Mouse (Mus musculus) urinary bladder, adult 18-20 months (tissue): ENCODE data around the gene Etl4.

Source experiments
- DNase-seq, 2 experiments: peaks; one replicate each; pipeline ENCODE4 v3.0.0; 2022; ENCODE audit warnings: low spot score in 2 of 2, mixed read lengths in 2 of 2

Etl4 gene

DNA sequence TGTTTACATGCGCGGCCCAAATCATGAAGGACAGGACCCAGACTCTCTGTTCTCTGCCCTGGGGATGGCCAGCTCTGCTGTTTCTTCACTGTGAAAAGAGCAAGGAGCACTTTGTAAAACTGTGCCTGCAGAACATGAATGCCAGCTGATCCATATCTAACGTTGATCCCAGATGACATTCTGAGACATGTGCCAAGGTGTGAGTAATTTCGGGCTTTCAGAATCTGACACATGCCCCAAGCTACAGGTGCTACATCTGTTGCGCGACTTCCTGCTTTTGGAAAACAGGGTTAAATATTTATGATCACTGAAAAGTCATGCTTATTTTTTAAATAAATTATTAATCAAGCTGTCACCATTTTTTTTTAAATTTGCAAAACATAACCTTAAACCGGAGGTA is 801.0 kb downstream of the Etl4 start:
- DNase-seq = no peak

DNA sequence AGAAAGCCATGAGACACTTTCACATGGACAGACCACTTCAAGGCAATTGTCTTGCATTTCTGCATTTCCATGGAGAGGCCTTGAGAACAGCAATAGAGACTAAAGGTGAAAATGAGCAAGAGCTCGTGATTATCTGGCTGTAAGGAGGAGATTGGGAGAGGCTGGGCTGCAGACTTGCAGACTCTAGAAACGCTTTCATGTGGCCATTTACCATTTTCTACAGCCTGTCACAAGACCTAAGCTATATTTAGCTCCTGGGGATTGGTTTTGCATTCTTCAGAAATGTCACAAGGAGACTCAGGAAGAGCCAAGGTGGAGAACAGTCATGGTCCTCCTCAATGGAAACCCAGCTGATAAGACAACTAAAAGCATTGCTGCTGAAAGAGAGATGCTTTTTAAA is 801.4 kb downstream of the Etl4 start:
- DNase-seq = no peak

DNA sequence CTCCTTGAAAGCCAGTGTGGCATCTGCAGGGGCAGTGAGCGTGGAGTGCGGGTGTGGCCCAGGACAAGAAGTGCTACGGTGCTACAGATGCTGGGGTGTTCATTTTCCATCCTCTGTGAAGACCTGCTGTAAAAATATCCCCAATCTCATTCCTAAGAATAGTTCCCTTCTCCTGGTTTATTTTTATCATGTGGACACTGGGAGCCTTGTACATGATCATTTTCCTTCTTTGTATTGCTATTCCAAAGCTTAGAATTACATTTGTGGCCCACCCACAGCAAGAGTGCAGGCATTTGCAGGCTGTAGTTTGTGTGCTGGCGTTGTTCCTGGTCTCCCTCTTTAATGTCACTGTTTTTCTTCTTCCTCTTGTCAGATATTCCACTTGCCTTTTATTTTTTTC is 809.5 kb downstream of the Etl4 start:
- DNase-seq = no peak

DNA sequence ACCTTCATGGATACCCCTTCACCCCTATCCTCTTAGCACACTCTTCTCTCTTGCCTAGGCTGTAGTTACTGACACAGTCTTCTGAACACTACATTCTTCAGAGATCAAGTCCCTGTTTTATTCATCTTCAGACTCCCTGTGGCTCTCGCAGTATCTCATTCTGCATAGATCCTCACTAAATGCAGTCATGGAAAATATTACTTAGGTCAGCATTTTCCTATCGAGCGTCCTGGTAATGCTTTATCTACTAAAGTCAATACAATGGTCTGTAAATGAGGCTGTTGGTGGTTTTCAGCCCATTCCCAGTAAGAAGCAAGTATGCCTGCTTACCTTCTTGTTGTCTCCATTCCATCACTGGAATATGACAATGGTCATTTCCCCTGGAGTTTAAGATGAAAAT is 811.5 kb downstream of the Etl4 start:
- DNase-seq = no peak

DNA sequence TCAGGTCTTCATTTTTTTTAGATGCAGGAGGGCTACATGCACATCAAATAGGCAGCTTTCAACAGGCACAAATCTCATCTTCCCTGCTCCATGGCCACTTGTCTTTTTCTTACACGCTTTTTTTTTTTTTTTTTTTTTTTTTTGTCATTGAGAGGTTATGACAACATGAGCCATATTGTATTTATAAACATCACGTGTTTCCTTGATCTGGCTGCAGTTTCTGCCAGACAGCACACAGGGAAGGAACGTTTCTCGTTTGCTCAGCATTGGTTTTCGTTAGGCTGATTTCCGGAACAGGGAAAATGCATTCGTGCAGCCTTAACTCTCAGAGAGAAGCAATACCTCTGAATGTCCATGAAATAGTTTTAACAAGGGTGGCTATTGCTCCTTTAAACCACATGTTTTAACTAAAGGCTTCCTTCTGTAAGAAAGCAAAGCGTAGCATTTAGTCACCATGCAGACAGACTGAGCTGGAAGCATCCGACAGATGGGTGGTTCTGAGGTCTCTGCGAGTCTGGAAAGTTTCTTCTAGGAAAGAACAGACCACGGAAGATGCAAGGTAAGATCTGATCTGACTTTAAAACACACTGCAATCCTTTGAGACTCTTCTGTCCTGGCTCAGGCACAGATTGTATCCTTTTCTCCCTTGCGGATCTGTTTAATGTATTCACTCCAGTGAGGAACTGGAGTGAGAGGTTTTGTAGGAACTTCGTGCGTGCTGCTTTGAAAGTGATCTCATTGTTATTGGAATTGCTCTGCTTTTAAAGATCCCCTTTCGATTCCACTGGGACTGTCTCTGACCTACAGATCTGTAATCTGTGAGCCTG is 812.8 kb downstream of the Etl4 start:
- DNase-seq = no peak

DNA sequence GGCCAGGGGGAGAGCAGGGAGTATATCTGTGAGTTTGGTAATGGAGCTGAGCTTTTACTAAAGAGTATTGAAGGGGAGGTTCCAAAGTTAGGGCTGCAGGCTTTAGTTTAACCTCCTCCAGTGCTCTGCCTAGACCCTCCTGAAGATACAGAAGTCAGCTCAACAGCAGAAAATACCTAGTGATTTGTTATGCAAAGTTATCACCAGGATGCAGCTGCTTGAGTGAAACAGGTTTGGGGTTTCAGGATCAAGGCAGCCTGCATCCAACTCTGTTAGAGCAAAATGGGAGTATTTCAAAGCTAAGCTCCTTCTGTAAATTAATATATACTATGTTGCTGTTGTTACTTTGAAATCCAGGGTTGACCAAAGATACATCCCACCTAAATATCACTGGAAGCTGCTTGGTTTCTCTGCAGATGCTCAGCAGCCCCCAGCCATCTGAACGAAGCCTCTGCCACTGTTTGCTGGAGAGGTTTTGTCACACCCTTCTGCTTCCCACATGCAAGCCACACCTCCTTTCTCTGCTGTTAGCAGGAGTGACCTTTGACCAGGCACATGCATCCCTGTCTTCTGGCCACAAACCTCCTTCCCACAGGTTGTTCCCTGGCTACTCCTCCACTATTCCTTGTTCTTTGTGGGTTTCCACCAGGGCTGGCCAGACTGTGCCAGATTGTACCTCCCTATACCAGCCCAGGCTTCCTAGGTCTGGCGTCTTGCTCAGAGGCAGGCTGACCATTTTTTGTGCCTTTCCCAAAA is 814.6 kb downstream of the Etl4 start:
- DNase-seq = no peak

DNA sequence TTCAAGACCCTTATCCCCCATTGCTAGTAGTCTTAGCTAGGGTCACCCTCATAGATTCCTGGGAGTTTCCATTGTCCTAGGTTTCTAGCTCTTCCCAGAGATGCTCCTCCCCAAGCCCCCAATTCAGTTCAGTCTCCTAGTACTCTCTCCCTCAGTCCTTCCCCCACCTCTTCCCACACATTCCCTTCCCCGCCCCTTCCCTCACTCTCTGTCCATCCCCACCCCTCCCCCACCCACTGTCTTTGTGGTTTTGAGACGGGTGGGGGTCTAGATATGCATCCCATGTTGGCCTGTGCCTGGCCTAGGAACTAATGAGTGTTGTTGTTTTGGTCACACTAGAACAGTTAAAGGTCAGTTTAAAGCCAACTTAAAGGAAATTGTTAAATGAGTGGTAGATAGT is 817.4 kb downstream of the Etl4 start:
- DNase-seq = no peak

DNA sequence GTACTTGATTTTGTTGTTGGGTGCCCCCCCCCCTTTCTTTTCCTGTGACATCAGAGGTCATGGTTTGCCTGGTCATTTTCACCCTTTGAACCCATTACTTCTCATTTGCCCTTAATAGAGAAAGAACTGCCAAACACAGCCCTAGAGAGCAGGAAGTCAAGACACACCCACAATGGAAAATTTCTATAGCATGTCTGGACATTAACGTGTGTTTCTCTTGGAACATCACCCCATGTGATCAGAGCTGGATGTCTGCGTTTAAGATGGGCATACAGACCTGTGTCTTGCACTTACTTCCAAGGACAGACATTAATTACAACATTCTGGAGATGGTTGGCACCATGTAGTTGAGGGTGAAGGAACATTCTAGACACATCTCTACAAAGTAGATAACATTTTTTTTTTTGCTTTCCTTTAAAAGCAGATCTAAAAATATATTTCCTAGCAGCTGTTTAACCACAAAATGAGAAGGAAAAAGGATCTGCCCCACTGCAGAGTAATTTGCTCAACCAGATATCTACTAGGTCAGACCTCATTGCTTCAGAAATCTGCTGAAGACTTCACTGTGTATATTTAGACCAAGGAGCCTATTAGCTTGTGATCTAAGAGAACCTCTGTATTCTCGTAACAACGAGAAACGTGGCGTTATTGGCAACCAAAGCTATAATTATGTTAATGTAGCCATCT is 818.3 kb downstream of the Etl4 start:
- no peak for DNase-seq

DNA sequence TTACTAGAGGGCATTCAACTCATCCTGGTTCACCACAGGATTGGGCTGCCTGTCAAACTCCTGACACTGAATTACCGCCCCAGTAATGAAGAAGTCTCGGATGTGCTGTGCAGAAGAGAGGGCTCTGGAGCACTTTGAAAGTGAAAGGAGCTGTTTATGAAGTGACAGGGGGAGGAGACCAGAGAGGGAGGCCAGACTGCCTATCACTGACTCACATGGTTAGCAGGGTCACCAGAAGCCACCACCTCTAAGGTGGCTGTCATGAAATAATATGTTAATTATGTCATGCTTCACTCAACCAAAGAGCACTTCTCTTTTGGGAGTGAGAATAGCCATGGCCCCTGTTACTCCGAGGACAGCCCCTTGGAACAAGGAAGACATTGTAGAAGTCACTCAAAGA is 825.9 kb downstream of the Etl4 start:
- DNase-seq = no peak

DNA sequence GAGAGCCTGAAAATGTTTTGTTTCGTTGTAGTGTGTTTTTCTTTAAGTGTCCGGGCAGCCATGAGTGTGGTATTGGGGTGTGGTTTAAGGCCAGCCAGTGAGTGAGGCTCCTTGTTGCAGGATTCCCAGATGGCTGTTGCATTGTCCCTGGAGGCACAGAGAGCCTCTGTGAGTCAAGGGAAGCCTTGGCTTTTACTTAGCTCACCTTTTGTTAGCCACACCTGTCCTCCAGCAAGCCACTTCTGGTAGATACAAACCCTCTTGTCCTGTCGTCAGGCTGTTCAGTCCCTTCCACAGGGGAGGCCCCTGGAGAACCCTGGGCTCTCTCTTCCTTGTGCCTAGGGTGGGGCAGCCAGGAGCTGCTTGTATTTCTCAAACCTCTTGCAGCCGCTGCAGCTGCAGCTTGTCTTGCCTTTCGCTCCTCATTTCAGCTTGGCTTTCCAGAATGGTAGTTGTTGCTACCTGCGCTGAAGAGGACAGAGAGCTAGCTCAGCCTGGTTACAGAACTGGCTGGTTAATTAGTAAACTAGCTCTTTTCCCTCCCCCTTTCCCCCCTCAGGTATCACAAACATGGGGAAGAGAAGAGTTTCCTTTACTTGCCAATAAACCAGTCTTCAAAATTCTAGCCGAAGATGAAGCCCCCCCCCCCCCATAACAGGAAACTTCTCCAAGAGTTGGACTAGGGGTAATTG is 826.9 kb downstream of the Etl4 start:
- DNase-seq = no peak

DNA sequence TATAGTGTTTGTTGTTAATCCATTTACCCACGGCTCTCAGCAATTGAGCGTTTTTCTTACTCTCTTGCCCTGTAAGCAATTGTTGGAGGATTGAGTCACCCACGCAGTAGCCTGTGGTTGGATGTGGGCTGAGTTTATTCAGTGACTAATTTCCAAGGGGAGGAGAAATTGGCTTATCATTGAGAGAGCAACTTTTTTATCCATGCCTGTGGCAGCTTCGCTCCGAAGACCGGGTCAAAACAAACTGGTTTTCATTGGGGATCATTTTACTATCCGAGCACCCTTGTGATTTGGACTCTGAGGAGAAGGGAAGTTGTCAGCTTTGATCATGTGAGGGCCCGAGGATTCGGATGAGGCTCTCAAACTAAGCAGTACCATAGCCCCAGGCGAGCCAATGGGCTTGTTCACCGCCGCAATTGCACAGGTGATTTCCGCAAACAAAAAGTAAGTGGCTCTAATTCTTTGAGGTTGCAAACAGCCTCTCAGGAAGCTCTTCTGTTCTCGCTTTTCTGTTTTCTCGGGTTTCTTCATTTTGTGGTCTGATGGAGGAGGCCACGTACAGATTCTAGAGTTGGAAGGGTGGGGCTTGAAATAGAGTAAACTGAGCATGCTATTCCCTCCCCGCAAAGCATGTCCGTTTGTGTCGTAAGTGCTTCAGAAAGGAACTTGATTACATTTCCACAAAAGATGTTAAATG is 827.7 kb downstream of the Etl4 start:
- DNase-seq = peak; percentile 42 to 56

DNA sequence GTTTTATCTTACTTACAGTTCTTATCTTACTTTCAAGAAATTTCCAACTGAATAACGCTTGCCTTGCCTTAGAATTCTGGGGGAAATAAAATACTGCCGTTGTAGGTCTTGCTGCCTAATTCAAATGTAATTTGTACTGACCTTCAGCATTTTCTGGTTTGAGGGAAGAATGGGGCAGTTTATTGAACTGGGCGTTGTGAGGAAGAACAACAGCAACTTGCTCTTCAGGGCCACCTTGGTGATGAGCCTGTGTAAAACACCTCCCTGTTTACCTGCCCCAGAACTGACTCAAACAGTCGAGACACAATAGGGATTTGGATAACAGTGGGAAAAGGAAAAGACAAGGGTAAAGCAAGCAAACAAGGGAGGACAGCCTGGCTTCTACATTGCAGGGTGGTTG is 828.3 kb downstream of the Etl4 start:
- no peak for DNase-seq

DNA sequence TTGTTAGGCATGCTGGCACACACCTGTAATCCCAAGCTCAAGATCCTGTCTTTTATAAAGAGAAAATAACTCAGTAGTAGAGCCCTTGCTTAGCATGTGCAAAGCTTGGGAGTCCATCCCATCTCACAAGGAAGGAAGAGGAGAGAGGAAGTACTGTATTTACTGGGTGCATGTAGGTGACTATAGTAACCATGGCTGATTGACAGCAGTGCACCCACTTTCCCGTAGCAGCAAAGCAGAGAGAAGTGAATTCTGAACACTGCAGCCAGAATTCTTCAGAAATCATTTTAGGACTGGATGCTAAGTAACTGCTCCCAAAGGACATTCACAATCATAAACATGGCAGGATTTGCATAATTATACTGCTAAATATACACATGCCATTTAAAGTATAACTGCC is 838.1 kb downstream of the Etl4 start:
- no peak for DNase-seq

DNA sequence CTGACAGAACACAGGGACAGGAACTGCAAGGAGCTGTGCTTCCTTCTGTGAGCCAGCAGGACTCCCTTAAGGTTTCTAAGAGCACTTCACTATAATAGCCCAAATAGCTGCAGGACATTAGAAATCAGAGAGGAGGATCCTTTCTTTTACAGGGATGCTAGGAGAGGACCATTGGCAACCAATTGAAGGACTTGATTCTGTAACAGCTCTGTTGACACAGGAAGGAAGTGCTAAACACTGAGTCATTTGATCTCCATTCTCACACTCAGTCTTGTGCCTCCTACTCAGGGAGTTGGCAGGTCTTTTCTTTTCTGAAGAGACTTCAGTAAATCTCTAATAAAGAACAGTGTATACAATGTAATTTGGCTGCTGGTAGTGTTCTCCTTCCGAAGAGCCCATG is 838.9 kb downstream of the Etl4 start:
- DNase-seq = no peak

DNA sequence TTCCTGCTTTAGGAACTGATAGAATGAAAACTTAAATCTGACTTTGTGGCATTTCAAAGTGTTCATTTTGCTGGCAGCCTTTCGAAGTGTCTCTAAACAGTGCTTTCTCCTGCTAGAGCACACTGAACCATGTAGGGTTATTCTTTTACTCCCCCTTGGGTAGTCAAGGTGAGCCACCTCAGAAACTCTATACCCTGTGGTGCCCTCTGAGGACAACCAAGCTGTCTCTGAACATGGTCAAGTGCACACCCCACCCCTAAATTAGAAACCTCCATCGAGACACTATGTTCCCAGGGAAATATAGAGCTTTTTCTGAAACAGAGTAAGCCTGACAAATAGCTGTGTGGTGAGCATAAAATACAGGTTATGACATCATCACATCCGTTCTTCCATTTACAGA is 840.1 kb downstream of the Etl4 start:
- no peak for DNase-seq

DNA sequence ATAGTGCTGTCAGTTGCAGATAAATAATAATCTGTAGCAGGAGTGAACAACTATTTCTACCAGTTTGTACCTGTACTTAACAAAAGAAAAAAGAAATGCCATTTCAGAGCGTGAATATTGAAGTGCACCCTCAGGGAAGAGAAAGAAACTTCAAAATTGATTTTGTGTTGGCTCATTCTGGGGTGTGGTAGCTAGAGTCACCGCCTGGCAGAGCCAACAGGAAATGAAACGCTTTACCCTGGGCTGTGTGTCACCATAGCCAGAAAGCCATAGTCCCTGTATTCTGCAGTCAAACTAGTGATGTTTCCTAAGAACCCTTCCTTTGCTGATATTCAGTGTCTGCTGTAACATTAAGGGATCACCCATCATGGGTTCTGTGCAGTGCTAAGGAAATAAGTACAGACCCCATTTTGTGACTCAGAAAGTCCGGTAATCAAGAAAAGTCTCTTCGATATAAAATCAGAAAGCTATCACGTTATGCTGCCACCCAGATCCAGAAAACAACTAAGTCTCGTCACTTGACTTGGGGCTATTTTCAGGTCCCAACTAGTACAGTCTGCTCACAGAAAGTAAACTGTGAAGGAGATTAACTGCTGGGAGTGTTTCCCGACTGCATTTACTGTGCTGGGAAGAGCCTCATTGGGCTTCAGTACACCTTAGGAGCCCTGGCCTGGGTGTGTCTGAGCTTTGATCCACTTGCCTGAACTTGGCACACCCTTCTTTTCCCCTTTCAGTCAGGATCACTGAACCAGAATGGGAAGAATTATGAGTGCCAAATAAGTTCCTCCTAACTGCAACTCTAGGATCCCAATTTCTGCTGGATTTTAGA is 843.9 kb downstream of the Etl4 start:
- DNase-seq = peak in 1 of 2 experiments; percentile 18

DNA sequence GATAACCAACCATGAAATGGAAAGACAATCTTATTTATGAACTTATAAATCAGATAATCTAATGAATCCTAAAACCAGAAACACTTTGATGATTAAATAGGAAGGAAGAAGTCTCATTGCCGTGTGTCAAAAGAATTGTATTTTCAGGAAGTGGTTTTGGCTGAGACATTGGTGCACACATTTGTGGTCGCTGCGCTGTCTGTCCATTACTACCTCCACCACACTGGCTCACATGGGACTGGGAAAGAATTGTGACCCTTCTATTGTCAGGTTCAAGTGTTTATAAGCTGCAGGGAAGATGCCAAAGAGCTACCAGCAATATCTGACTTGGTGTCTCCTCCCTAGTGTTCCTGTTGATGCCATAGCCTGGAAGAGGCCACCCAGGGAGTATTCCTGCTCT is 847.4 kb downstream of the Etl4 start:
- DNase-seq = no peak

DNA sequence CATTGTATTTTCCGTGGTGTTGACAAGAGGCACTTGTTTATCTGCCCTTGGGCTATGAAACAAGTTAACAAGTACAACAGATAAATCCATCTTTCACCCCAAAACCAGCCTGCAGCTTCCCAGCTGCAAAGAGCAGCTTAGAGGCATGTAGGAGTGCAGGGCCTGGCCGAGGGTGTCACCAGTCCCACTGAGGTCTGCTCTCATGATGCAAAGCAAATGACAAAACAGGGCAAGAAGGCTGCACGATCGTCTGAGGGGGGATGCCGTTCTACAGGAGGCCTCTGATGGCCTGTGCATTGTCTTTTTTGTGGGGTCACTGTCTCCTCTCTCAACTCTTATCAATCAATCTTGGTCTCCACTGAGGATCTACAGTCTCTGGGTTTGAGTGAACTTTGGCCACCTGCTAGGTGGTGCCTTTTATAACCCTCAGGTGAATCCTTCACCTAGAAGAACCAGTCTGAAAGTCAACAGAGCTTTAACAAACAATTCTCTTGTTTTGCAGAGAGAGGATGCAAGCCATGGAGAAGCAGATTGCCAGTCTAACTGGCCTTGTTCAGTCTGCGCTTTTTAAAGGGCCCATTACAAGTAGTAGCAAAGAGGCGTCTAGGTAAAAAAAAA is 849.6 kb downstream of the Etl4 start:
- DNase-seq = no peak

DNA sequence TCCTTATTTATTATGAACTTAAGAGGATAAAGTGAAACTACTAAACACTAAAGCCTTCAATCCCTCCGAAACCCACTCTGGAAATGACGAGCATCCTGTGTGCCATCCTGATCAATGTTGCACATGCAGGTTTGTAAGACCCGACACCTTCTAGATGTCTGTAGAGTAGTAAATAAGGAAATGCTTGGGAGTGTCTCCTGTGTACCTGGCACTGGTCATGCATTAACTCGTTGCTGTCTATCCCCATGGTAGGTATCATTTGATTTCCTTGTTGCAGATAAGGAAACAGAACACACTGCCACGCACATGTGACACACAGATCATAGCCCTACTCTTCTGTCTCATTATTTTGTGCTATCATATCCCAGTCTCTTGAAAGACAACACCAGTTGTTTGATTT is 851.7 kb downstream of the Etl4 start:
- no peak for DNase-seq

DNA sequence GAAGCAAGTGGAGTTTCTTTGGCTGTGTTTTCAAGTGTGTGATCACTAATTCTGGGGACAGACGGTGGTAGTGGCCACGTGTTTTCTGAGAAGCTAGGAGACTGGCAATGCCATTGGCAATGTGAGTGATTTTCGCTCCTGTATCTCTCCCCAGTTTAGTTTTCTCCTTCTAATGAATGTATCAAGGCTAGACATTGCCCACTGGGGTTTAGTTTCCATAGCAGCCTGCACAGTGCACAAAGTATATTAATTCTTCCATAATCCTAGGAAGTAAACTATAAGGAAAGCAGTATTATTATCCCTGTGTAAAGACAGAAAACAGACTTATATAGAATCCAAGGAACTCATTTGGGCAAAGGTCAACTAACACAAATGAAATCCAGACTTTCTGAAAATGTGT is 852.2 kb downstream of the Etl4 start:
- no peak for DNase-seq
